Mouse (Mus musculus): ENCODE measurements at regions not wholly inside any gene's neighbourhood (a gene's known extent, or its start where the extent isn't known, plus 50 kb on each side); places are given as distances from the start of the nearest gene placed in this dataset.
"Not testable (repeated sequence)": the region's sequence is repeated elsewhere in the genome, so short reads cannot be mapped to it uniquely, and the experiment has no call there.

GRCm38 (mm10) chr17:91238719-91239118, 145.8 kb upstream of the Nrxn1 start:
- DNase-seq (ENCODE audit: low spot score in 2 of 2), result no peak
- intact Hi-C loops (cut with DNase I), result no loop called here

GRCm38 (mm10) chr17:91236653-91237052, 143.8 kb upstream of the Nrxn1 start:
- DNase-seq (ENCODE audit: low spot score in 2 of 2); intact Hi-C loops (cut with DNase I): not testable (repeated sequence)

- intact Hi-C loops (cut with DNase I), result no loop called here
Measured at GRCm38 (mm10) chr17:91226378-91226777, 133.5 kb upstream of the Nrxn1 start.

GRCm38 (mm10) chr17:91225916-91226315, 133.0 kb upstream of the Nrxn1 start:
- DNase-seq (ENCODE audit: low spot score in 2 of 2), result no peak
- intact Hi-C loops (cut with DNase I), result no loop called here

More at GRCm38 (mm10) chr17:91226378-91226777, 133.5 kb upstream of the Nrxn1 start:
- no peak for DNase-seq (ENCODE audit: low spot score in 2 of 2)

- intact Hi-C loops (cut with DNase I), result no loop called here
- peak in 1 of 2 experiments; percentile 6 for DNase-seq (ENCODE audit: low spot score in 2 of 2)
Measured at GRCm38 (mm10) chr17:91216429-91216828, 123.6 kb upstream of the Nrxn1 start.

- intact Hi-C loops (cut with DNase I), result no loop called here
Measured at GRCm38 (mm10) chr17:91182574-91182973, 89.7 kb upstream of the Nrxn1 start.

GRCm38 (mm10) chr17:91161834-91162233, 69.0 kb upstream of the Nrxn1 start:
- intact Hi-C loops (cut with DNase I), result no loop called here
- no peak for DNase-seq (ENCODE audit: low spot score in 2 of 2)

More at GRCm38 (mm10) chr17:91182574-91182973, 89.7 kb upstream of the Nrxn1 start:
- no peak for DNase-seq (ENCODE audit: low spot score in 2 of 2)

Measured in left cerebral cortex, postnatal 14 days (tissue).